Mouse (Mus musculus) spleen, adult 2 months (tissue): ENCODE data around the gene Slc35e3. TPM values are rescaled to one million over a fixed set of nuclear protein-coding genes. Genes with fewer than 3 reads are reported as not detected.

Source experiments
- DNase-seq, 2 experiments: peaks; one replicate each; pipeline versions ENCODE4 v3.0.0 to v3.0.0-alpha.2; 2012 to 2021; ENCODE audit warnings: low spot score in 2 of 2, low read depth in 1 of 2
- H3K27ac ChIP-seq: fragments of 200-500 bp; 2 replicates; pipeline ENCODE4 v1.5.1; 2012; ENCODE audit warnings: low read length, inconsistent platforms; ENCODE audit not compliant: insufficient read depth
- H3K27me3 ChIP-seq: fragments of 200-500 bp; 2 replicates; pipeline ENCODE4 v1.6.1; 2012; ENCODE audit warnings: mild to moderate bottlenecking, moderate library complexity, low read length, inconsistent platforms; ENCODE audit not compliant: control insufficient read depth, insufficient read depth
- H3K36me3 ChIP-seq: fragments of 200-500 bp; 2 replicates; pipeline ENCODE4 v1.6.1; 2012; ENCODE audit warnings: mild to moderate bottlenecking, low read length, inconsistent platforms; ENCODE audit not compliant: control insufficient read depth, insufficient read depth
- H3K4me1 ChIP-seq: fragments of 200-500 bp; 2 replicates; pipeline ENCODE4 v1.6.1; 2011; ENCODE audit warnings: inconsistent platforms; ENCODE audit not compliant: control insufficient read depth, insufficient read depth, insufficient read length
- H3K4me3 ChIP-seq: fragments of 200-500 bp; 2 replicates; pipeline ENCODE4 v1.5.1; 2011; ENCODE audit warnings: mild to moderate bottlenecking, inconsistent platforms; ENCODE audit not compliant: insufficient read depth, insufficient read length; ENCODE audit errors: extremely low read depth
- CTCF ChIP-seq: fragments of 200-500 bp; IDR thresholded peaks from 2 replicates; pipeline ENCODE4 v1.5.1; 2011; ENCODE audit warnings: mild to moderate bottlenecking, inconsistent platforms; ENCODE audit not compliant: insufficient read depth, insufficient read length, insufficient replicate concordance; ENCODE audit errors: extremely low read depth
- POLR2A ChIP-seq: fragments of 200-500 bp; IDR thresholded peaks from 2 replicates; pipeline ENCODE4 v1.6.1; 2011; ENCODE audit warnings: low read depth, low read length, inconsistent platforms
- WGBS: fragments of 180-500 bp; shearing (Covaris S2); methylation state at CpG from one replicate; pipeline ENCODE4 v1.1.7; 2018; 5-methylcytosine and 5-hydroxymethylcytosine counted together
- polyA plus RNA-seq: library from polyadenylated mRNA; depleted of rRNA; stranded (reverse); fragments of >200 nt; gene quantifications from 2 replicates; pipeline ENCODE4 v1.2.3, GENCODE M21; 2012

The Slc35e3 gene
- polyA plus RNA-seq, 1 experiment: 5.6 TPM

DNA sequence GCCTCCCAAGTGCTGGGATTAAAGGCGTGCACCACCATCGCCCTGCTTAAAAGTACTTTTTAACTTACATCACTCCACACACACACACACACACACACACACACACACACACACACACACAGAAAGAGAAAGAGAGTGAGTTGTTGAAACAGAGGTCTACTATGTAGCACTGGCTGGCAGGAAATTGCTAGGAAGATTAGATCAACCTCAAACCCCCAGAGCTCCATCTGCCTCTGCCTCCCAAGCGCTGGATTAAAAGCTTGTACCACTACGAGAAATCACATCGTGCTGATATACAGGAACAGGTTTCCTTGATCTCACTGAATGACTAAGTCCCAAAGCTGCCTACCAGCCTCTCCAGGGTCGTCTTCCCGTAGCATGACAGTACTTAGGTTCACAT, 38.5 kb upstream of the Slc35e3 start:
- H3K27ac ChIP-seq: 0 out of 2 replicates have a peak overlapping the region, but pooled peaks have one; percentile 5
- no peak for TF ChIP-seq CTCF
- TF ChIP-seq POLR2A: no peak
- H3K4me3 ChIP-seq: no peak overlapping the region
- no peaks in the 10 kb centered on the region for H3K4me1 ChIP-seq
- DNase-seq: no peak
- H3K27me3 ChIP-seq: no peaks in the 10 kb centered on the region
- 70% methylated on average over 7 of the region's 7 CpGs for WGBS
- peaks cover 26% of the 10 kb centered on the region for H3K36me3 ChIP-seq

- no peak for DNase-seq
- Histone ChIP-seq H3K36me3 (peaks cover 26% of the 10 kb centered on the region), H3K27ac (no peak overlapping the region), H3K4me1 (no peaks in the 10 kb centered on the region), H3K4me3 (no peak overlapping the region), H3K27me3 (no peaks in the 10 kb centered on the region)
- no peak for TF ChIP-seq POLR2A
- TF ChIP-seq CTCF: no peak
- WGBS: 94% methylated on average over 13 of the region's 13 CpGs
Measured at GRCm38 (mm10) chr10:117783786-117784420, 37.7 kb upstream of the Slc35e3 start.

GRCm38 (mm10) chr10:117782491-117783260, 36.5 kb upstream of the Slc35e3 start:
- no peak for TF ChIP-seq POLR2A
- TF ChIP-seq CTCF: no peak
- Histone ChIP-seq H3K27ac (no peak overlapping the region), H3K4me1 (no peaks in the 10 kb centered on the region), H3K4me3 (no peak overlapping the region), H3K36me3 (peaks cover 24% of the 10 kb centered on the region), H3K27me3 (no peaks in the 10 kb centered on the region)
- WGBS: 93% methylated on average over 14 of the region's 14 CpGs
- no peak for DNase-seq

DNA sequence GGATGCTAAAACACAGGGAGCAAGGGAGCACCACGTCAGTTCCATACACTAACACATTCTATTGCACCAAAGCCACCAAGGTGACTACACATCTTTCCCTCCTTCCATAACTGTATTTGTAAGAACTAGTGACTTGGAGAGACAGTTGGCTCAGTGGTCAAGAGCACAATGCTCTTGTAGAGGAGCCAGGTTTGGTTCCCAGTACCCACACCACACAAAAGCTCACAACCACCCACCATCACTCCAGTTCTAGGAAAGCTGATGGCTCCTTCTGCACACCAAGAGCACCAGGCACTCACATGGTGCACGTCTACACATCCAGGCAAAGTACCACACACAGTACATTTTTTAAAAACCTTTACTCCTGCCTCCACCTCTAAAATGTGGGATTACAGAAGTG, 35.9 kb upstream of the Slc35e3 start:
- H3K4me1 ChIP-seq: no peaks in the 10 kb centered on the region
- WGBS: 93% methylated on average over 2 of the region's 2 CpGs
- no peak overlapping the region for H3K27ac ChIP-seq
- no peaks in the 10 kb centered on the region for H3K27me3 ChIP-seq
- H3K4me3 ChIP-seq: no peak overlapping the region
- peaks cover 26% of the 10 kb centered on the region for H3K36me3 ChIP-seq
- DNase-seq: no peak
- no peak for TF ChIP-seq CTCF

GRCm38 (mm10) chr10:117781021-117781725, 35.0 kb upstream of the Slc35e3 start:
- TF ChIP-seq CTCF: no peak
- TF ChIP-seq POLR2A: no peak
- DNase-seq: no peak
- H3K27me3 ChIP-seq: no peaks in the 10 kb centered on the region
- 94% methylated on average over 17 of the region's 17 CpGs for WGBS
- H3K27ac ChIP-seq: no peak overlapping the region
- H3K4me3 ChIP-seq: no peak overlapping the region
- peaks cover 26% of the 10 kb centered on the region for H3K36me3 ChIP-seq
- no peaks in the 10 kb centered on the region for H3K4me1 ChIP-seq

- TF ChIP-seq POLR2A: no peak
- TF ChIP-seq CTCF: no peak
- WGBS: 80% methylated on average over 6 of the region's 6 CpGs
- Histone ChIP-seq H3K36me3 (peaks cover 27% of the 10 kb centered on the region), H3K4me1 (no peaks in the 10 kb centered on the region), H3K4me3 (no peak overlapping the region), H3K27me3 (no peaks in the 10 kb centered on the region), H3K27ac (no peak overlapping the region)
- DNase-seq: peak in 1 of 2 experiments; percentile 36
Measured at GRCm38 (mm10) chr10:117780306-117780911, 34.2 kb upstream of the Slc35e3 start.
